Mouse (Mus musculus): Measurements from ENCODE around the gene Gm17509. TPM values are rescaled to one million over a fixed set of nuclear protein-coding genes. Genes with fewer than 3 reads are reported as not detected.

The Gm17509 gene
- polyA plus RNA-seq, 1 experiment, result not detected

DNA sequence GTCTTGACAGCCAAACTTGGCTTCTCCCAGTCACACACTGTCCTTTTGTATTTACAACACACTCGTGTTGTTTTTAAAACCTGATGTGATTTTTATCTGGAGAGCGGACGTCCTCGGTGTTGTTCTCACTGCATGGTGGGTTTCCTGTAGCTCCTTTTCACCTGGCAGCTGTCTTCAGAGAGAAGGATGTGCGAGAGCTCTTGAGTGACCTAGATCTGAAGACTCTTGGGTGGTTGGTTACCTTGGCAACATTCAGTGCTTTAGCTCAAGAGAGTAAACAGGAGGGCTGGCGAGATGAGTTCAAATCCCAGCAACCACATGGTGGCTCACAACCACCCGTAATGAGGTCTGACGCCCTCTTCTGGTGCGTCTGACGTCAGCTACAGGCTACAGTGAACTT, 4.7 kb downstream of the Gm17509 start:
- TF ChIP-seq TAL1 (IDR thresholded peaks at IDR 0.05; ENCODE audit: low read length), result no peak
- TF ChIP-seq GATA1 (IDR thresholded peaks at IDR 0.05; ENCODE audit: low read length), result no peak
- H3K4me1 ChIP-seq (ENCODE audit: control insufficient read depth), result peaks cover 78% of the 10 kb centered on the region
- H3K4me3 ChIP-seq (replicated peaks), result no peak overlapping the region
- H3K36me3 ChIP-seq (ENCODE audit: control insufficient read depth), result no peaks in the 10 kb centered on the region
- H3K27me3 ChIP-seq (ENCODE audit: control insufficient read depth), result peaks cover 19% of the 10 kb centered on the region
- no peaks in the 10 kb centered on the region for H3K9me3 ChIP-seq (ENCODE audit: control insufficient read depth, low read length)

DNA sequence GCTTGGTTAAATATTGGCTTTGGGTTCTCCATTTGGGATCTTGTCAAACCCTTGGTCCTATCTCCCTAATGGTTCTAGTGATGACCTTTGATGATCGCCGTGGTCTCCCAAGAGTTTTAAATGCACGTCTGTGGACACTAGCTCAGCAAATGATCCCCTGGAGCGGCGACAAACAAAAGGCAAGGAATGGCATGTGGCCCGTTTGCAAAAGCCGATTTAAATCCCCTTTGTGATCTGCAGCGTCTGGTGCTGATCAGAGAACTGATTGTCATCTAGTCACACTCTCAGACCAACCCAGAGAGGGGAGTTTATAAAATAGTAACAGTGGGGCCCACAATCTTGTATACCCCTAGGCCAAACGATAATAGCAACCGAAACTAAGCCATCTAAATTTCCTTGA, 5.4 kb downstream of the Gm17509 start:
- Histone ChIP-seq H3K4me1 (ENCODE audit: control insufficient read depth) (peaks cover 78% of the 10 kb centered on the region), H3K9me3 (ENCODE audit: control insufficient read depth, low read length) (no peaks in the 10 kb centered on the region), H3K27me3 (ENCODE audit: control insufficient read depth) (peaks cover 12% of the 10 kb centered on the region), H3K4me3 (replicated peaks) (no peak overlapping the region), H3K36me3 (ENCODE audit: control insufficient read depth) (no peaks in the 10 kb centered on the region)
- TF ChIP-seq GATA1 (IDR thresholded peaks at IDR 0.05; ENCODE audit: low read length) (no peak), TAL1 (IDR thresholded peaks at IDR 0.05; ENCODE audit: low read length) (no peak)

DNA sequence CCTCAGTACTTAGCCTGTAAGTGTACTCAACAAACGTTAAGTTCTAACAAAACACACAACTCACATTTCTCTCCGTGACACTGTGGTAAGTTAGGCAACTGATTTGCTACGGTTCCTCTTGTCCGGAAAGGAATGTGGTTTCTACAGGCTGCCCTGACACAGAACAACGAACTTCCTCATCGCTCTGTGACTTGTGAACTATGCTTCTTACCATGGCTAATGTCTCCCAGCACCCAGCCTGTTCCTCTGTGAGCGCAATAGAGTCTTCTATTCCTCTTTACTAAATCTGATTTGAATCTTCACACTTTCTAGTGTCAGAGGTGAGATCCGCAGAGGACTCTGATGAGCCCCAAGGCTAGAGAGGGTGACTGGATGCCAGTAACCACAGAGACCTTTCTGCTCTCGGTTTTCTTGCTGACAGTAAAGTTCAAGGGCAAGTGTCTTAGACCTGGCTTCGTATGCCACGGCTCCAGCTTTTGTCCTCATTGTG, 9.4 kb downstream of the Gm17509 start:
- Histone ChIP-seq H3K4me3 (replicated peaks) (no peak overlapping the region), H3K4me1 (ENCODE audit: control insufficient read depth) (peaks cover 61% of the 10 kb centered on the region), H3K36me3 (ENCODE audit: control insufficient read depth) (no peaks in the 10 kb centered on the region), H3K27me3 (ENCODE audit: control insufficient read depth) (no peaks in the 10 kb centered on the region), H3K9me3 (ENCODE audit: control insufficient read depth, low read length) (no peaks in the 10 kb centered on the region)
- TF ChIP-seq TAL1 (IDR thresholded peaks at IDR 0.05; ENCODE audit: low read length) (no peak), GATA1 (IDR thresholded peaks at IDR 0.05; ENCODE audit: low read length) (no peak)

DNA sequence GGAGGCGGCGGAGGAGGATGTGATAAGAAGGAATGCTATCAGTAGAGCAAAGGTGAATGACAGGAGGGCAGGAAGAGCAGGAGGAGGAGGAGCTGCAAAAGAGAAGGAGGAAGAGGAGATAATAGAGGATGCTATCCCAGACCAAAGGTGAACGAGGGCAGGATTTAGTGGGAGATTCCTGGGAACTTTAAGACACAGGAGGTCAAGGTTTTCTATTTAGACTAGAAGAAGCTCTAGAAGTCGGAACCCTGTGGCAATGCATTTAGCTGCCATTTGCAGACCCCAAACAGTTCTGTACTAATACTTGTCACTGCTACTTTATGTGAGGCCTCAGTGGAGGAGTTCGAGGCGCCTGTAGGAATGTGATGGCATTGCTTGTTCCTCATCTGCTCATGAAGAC, 12.6 kb downstream of the Gm17509 start, which contains the start of gene Emb:
Gene Emb, plus strand, starts transcription at position 301 of the 400 bp plus-strand sequence.
- no peaks in the 10 kb centered on the region; the same call in 1 of the 2 replicates for H3K27me3 ChIP-seq (ENCODE audit: control insufficient read depth)
- no peaks in the 10 kb centered on the region for H3K36me3 ChIP-seq (ENCODE audit: control insufficient read depth)
- peaks cover 52% of the 10 kb centered on the region for H3K4me1 ChIP-seq (ENCODE audit: control insufficient read depth)
- H3K9me3 ChIP-seq (ENCODE audit: control insufficient read depth, low read length), result no peaks in the 10 kb centered on the region
- H3K4me3 ChIP-seq (replicated peaks), result peak within 1 kb of the TSS; percentile 28
- TF ChIP-seq GATA1 (IDR thresholded peaks at IDR 0.05; ENCODE audit: low read length), result no peak
- no peak for TF ChIP-seq TAL1 (IDR thresholded peaks at IDR 0.05; ENCODE audit: low read length)

DNA sequence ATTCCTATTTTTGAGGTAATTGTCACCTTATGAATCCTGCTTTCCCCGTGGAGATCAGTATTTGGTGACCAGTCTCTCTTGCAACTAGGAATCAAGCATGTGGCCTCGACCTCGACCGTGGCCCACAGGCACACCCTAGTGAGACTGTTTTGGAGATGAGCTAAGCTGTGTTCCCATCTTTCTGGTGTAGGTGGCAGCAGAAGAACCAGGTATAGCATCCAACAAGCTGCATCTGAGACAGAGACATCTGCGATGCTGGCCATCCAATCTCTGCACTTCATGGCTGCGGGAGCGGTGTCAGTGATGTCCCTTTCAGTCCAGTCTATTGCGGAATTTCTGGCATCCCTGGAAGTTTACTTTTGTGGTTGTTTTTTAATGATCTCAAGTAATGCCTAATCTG, 14.8 kb downstream of the Gm17509 start:
- TF ChIP-seq GATA1 (IDR thresholded peaks at IDR 0.05; ENCODE audit: low read length), result no peak
- no peak for TF ChIP-seq TAL1 (IDR thresholded peaks at IDR 0.05; ENCODE audit: low read length)
- no peaks in the 10 kb centered on the region; the same call in 1 of the 2 replicates for H3K27me3 ChIP-seq (ENCODE audit: control insufficient read depth)
- H3K4me3 ChIP-seq (replicated peaks), result no peak overlapping the region
- no peaks in the 10 kb centered on the region for H3K9me3 ChIP-seq (ENCODE audit: control insufficient read depth, low read length)
- H3K4me1 ChIP-seq (ENCODE audit: control insufficient read depth), result peaks cover 34% of the 10 kb centered on the region
- no peaks in the 10 kb centered on the region for H3K36me3 ChIP-seq (ENCODE audit: control insufficient read depth)

DNA sequence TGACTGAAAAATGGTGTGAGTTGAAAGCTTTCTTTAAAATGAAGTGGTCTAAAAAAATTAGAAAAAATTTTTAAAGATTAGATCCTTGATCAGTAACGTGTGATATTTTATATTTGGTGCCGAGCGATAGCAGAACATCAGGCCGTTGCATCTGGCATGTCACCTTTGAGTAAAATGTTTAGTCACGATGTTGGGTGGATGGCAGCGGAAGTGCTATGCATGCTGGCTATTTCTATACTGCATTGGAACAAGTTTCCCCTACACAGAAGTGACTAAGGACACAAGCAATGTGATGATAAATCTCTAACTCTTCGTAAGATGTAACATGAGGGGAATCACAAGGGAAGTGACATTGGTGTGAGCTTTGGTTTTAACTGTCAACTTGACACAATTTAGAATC, 16.2 kb downstream of the Gm17509 start:
- TF ChIP-seq TAL1 (IDR thresholded peaks at IDR 0.05; ENCODE audit: low read length), result no peak
- TF ChIP-seq GATA1 (IDR thresholded peaks at IDR 0.05; ENCODE audit: low read length), result no peak

DNA sequence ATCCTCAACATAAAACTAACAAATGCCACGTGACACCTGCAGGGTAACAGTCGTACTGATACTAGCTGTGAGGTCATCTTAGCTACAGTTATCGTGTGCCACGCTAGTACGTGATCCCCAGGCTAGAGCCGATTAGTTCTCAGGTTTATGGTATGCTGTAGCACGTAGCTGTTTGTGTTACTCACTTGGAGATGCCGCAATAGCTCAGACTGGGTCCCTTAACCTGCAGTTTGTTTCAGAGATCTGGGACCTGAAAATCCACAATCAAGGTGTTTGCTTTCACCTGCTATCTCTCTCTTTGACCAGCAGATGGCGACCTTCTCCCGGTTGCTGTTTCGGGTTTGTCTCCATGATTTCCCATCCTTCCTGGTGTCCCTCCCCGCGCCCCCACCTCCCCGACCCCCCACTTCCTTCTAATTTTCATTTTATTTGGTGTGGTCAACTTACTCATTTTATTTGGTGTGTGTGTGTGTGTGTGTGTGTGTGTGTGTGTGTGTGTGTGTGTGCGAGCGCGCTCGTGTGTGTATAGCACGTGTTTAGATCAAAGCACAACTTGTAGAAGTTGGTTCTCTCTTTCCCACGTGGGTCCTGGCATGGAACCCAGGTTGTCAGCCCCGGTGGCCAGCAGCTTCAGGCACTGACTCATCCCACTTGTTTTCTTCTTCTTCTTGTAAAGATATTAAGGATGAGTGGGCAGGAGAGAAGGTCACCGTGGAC, 18.0 kb downstream of the Gm17509 start:
- Histone ChIP-seq H3K4me3 (replicated peaks) (no peak overlapping the region), H3K4me1 (ENCODE audit: control insufficient read depth) (peaks cover 18% of the 10 kb centered on the region)
- TF ChIP-seq TAL1 (IDR thresholded peaks at IDR 0.05; ENCODE audit: low read length) (no peak), GATA1 (IDR thresholded peaks at IDR 0.05; ENCODE audit: low read length) (no peak)

More for the DNA sequence above, 16.2 kb downstream of the Gm17509 start:
- Histone ChIP-seq H3K36me3 (ENCODE audit: control insufficient read depth) (no peaks in the 10 kb centered on the region), H3K4me1 (ENCODE audit: control insufficient read depth) (peaks cover 33% of the 10 kb centered on the region), H3K27me3 (ENCODE audit: control insufficient read depth) (no peaks in the 10 kb centered on the region; the same call in 1 of the 2 replicates), H3K4me3 (replicated peaks) (no peak overlapping the region), H3K9me3 (ENCODE audit: control insufficient read depth, low read length) (no peaks in the 10 kb centered on the region)

DNA sequence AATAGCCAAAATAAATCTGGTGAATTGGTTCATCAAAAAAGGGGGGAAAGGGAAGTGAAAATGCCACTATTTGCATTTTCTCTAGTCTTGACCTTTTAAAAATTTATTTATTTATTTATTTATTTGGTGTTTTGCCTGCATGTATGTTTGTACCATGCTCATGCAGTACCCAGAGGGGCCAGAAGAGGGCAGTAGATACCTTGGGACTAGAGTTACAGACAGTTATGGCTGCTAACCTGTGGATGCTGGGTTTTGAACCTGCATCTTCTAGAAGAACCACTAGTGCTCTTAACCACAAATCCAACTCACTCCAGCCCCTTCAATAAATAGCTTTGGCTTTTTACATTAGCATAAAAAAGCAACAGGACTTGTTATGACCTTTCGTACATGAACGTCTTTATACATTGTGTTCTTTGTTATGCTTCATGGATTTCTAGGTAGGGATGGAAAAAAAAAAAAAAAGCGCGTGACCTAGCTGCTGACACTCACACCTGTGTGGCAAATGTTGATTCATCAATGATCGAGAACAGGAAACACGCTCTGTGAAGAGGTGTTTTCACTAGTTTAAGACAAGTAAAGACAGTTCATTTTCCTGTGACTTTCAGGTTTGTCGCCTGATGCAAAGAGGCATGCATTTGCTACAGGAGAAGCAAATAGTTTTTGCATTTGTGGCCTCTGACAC, 22.3 kb downstream of the Gm17509 start:
- no peaks in the 10 kb centered on the region for H3K36me3 ChIP-seq (ENCODE audit: control insufficient read depth)
- no peak overlapping the region for H3K4me3 ChIP-seq (replicated peaks)
- H3K27me3 ChIP-seq (ENCODE audit: control insufficient read depth), result no peaks in the 10 kb centered on the region
- TF ChIP-seq TAL1 (IDR thresholded peaks at IDR 0.05; ENCODE audit: low read length), result no peak
- no peak for TF ChIP-seq GATA1 (IDR thresholded peaks at IDR 0.05; ENCODE audit: low read length)
- no peaks in the 10 kb centered on the region for H3K9me3 ChIP-seq (ENCODE audit: control insufficient read depth, low read length)
- peaks cover 3% of the 10 kb centered on the region for H3K4me1 ChIP-seq (ENCODE audit: control insufficient read depth)

More for the DNA sequence above, 18.0 kb downstream of the Gm17509 start:
- Histone ChIP-seq H3K9me3 (ENCODE audit: control insufficient read depth, low read length) (no peaks in the 10 kb centered on the region), H3K36me3 (ENCODE audit: control insufficient read depth) (no peaks in the 10 kb centered on the region), H3K27me3 (ENCODE audit: control insufficient read depth) (no peaks in the 10 kb centered on the region; the same call in 1 of the 2 replicates)

DNA sequence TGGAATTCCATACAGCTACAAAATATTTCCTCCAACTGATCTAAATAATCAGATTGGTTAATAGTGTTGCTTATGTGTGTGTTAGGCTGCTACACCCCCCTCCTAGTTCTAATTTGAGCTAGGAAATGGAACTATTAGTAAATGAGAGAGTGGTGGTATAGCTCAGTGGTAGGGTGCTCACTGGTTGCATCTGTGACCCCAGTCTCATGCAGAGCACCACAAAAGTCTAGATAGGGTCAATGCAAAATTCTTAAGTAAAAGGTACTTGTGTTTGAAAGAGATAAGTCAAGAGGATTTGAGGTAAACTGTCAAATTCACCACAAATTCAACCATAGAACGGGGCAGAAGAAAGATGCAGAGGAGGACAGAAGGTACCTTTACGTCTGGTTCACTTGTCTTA, 23.2 kb downstream of the Gm17509 start:
- Histone ChIP-seq H3K36me3 (ENCODE audit: control insufficient read depth) (no peaks in the 10 kb centered on the region), H3K4me1 (ENCODE audit: control insufficient read depth) (no peaks in the 10 kb centered on the region), H3K9me3 (ENCODE audit: control insufficient read depth, low read length) (no peaks in the 10 kb centered on the region), H3K27me3 (ENCODE audit: control insufficient read depth) (no peaks in the 10 kb centered on the region), H3K4me3 (replicated peaks) (no peak overlapping the region)
- TF ChIP-seq GATA1 (IDR thresholded peaks at IDR 0.05; ENCODE audit: low read length) (no peak), TAL1 (IDR thresholded peaks at IDR 0.05; ENCODE audit: low read length) (no peak)
